ENCODE assay signal across 20 mouse cellular contexts in genomic region chr4:139334631-139335295, GRCm38 (mm10). TPM values are rescaled to one million over a fixed set of nuclear protein-coding genes. Genes with fewer than 3 reads are reported as not detected.
DNase-seq lines count a peak whose midpoint lies in the region; ATAC-seq and TF ChIP-seq lines count a peak whose summit lies in the region.
"Had no signal": no experiment of that assay in that cellular context is flagged by ENCODE, and none has a peak within 500 bp of the region (broad histone marks: within the 10 kb centered on the region; RNA-seq: fewer than 3 reads in every experiment).

No protein-coding gene starts in this region.

- H3K27me3 ChIP-seq in kidney, adult 2 months (replicated peaks; ENCODE audit: control insufficient read depth, insufficient read depth, low read length) = no peaks in the 10 kb centered on the region
- H3K27me3 ChIP-seq in kidney, embryonic 14.5 days (ENCODE audit: control insufficient read depth, insufficient read depth, low read length) = no peaks in the 10 kb centered on the region; the same call in 1 of the 2 replicates
- no peaks in the 10 kb centered on the region for H3K27me3 ChIP-seq in liver, embryonic 15.5 days

- peak; percentile 74 for DNase-seq in kidney, adult 2 months
- peak; percentile 34 to 47 for DNase-seq in kidney, postnatal 25 days
- no peak for DNase-seq in cerebellum, adult 11-12 months
- DNase-seq in left cerebral cortex, adult 8-10 months (ENCODE audit: low spot score in 2 of 2) = no peak
- DNase-seq: B cell, adult 2 months; cerebellum, adult 18-20 months; gastrocnemius, postnatal 25 days; heart, postnatal 14 days; lung, postnatal 36 days; right cerebral cortex, postnatal 25 days had no signal

- TF ChIP-seq CTCF in kidney, adult 2 months (conservative IDR thresholded peaks at IDR 0.05; ENCODE audit: insufficient read depth, insufficient read length, low read depth, low read length) = no peak
- no peak for TF ChIP-seq CTCF in bone marrow, adult 2 months (IDR thresholded peaks at IDR 0.05; ENCODE audit: control insufficient read depth, insufficient read depth, low read length)

- 36% methylated on average over 7 of the region's 9 CpGs for WGBS in kidney, adult 2 months
- WGBS in kidney, embryonic 14.5 days = 71% methylated on average over 7 of the region's 9 CpGs
- 44% methylated on average over 9 of the region's 9 CpGs for WGBS in bone marrow, adult 2 months
- WGBS in liver, embryonic 15.5 days (ENCODE audit: insufficient replicate concordance) = 37% methylated on average over 7 of the region's 9 CpGs

- no peak overlapping the region for H3K4me3 ChIP-seq in kidney, adult 2 months (ENCODE audit: insufficient read depth, low read depth, low read length)
- H3K4me3 ChIP-seq in kidney, embryonic 14.5 days (ENCODE audit: low read length) = no peak overlapping the region
- H3K4me3 ChIP-seq in bone marrow, adult 2 months (replicated peaks; ENCODE audit: control insufficient read depth, low read depth, low read length) = no peak overlapping the region
- peak overlapping the region; percentile 62 for H3K4me3 ChIP-seq in liver, embryonic 15.5 days (replicated peaks)
- H3K4me3 ChIP-seq: embryonic facial prominence, embryonic 12.5 days; limb, embryonic 15.5 days; midbrain, embryonic 10.5 days; neural tube, embryonic 15.5 days had no signal

- H3K9ac ChIP-seq in kidney, embryonic 14.5 days (ENCODE audit: low read depth, low read length) = no peak overlapping the region
- peak overlapping the region; percentile 52 for H3K9ac ChIP-seq in liver, embryonic 15.5 days
- H3K9ac ChIP-seq: embryonic facial prominence, embryonic 12.5 days; hindbrain, embryonic 14.5 days; limb, embryonic 15.5 days; neural tube, embryonic 15.5 days had no signal

- H3K9me3 ChIP-seq in kidney, embryonic 14.5 days (ENCODE audit: control insufficient read depth, low read length) = no peaks in the 10 kb centered on the region
- no peaks in the 10 kb centered on the region for H3K9me3 ChIP-seq in liver, embryonic 15.5 days (replicated peaks)
- H3K9me3 ChIP-seq: embryonic facial prominence, embryonic 12.5 days; limb, embryonic 15.5 days; midbrain, embryonic 10.5 days; neural tube, embryonic 15.5 days had no signal

- H3K4me1 ChIP-seq in kidney, adult 2 months (ENCODE audit: control insufficient read depth, insufficient read depth, low read length) = peaks cover 7% of the 10 kb centered on the region; the same call in 1 of the 2 replicates
- H3K4me1 ChIP-seq in kidney, embryonic 14.5 days (ENCODE audit: control insufficient read depth, insufficient read depth, low read length) = no peaks in the 10 kb centered on the region
- H3K4me1 ChIP-seq in bone marrow, adult 2 months (ENCODE audit: control insufficient read depth, insufficient read depth, low read length) = no peaks in the 10 kb centered on the region
- peaks cover 60% of the 10 kb centered on the region for H3K4me1 ChIP-seq in liver, embryonic 15.5 days (replicated peaks)
- H3K4me1 ChIP-seq: neural tube, embryonic 15.5 days had no signal

- H3K27ac ChIP-seq in kidney, adult 2 months (ENCODE audit: insufficient read depth, low read depth, low read length) = peak overlapping the region; percentile 94
- no peak overlapping the region for H3K27ac ChIP-seq in kidney, embryonic 14.5 days (ENCODE audit: low read depth, low read length)
- H3K27ac ChIP-seq in bone marrow, adult 2 months (ENCODE audit: control insufficient read depth, insufficient read depth, low read depth, low read length, poor library complexity) = peak overlapping the region; percentile 56; the same call in 1 of the 2 replicates
- peak overlapping the region; percentile 99 for H3K27ac ChIP-seq in liver, embryonic 15.5 days (replicated peaks)
- H3K27ac ChIP-seq: embryonic facial prominence, embryonic 12.5 days; hindbrain, embryonic 14.5 days; limb, embryonic 15.5 days; midbrain, embryonic 10.5 days; neural tube, embryonic 15.5 days; stomach, postnatal 0 days had no signal

- no peaks in the 10 kb centered on the region for H3K36me3 ChIP-seq in kidney, adult 2 months (ENCODE audit: control insufficient read depth, insufficient read depth, low read length)
- no peaks in the 10 kb centered on the region for H3K36me3 ChIP-seq in kidney, embryonic 14.5 days (ENCODE audit: control insufficient read depth, insufficient read depth, low read length)
- H3K36me3 ChIP-seq in liver, embryonic 15.5 days (replicated peaks) = no peaks in the 10 kb centered on the region
- H3K36me3 ChIP-seq: embryonic facial prominence, embryonic 12.5 days; limb, embryonic 15.5 days; midbrain, embryonic 10.5 days; neural tube, embryonic 15.5 days had no signal

- H3K4me2 ChIP-seq in kidney, embryonic 14.5 days (replicated peaks; ENCODE audit: low read depth, low read length) = no peak overlapping the region
- H3K4me2 ChIP-seq in liver, embryonic 15.5 days = peak overlapping the region; percentile 80
- H3K4me2 ChIP-seq: embryonic facial prominence, embryonic 12.5 days; hindbrain, embryonic 14.5 days; limb, embryonic 15.5 days; neural tube, embryonic 15.5 days had no signal

- TF ChIP-seq POLR2A in kidney, adult 2 months (IDR thresholded peaks at IDR 0.05; ENCODE audit: low read depth, low read length) = no peak
- no peak for TF ChIP-seq POLR2A in bone marrow, adult 2 months (IDR thresholded peaks at IDR 0.05; ENCODE audit: borderline replicate concordance, control insufficient read depth, low read depth, low read length)

- ATAC-seq in kidney, embryonic 14.5 days (ENCODE audit: low FRiP score, low TSS enrichment) = no peak
- no peak for ATAC-seq in liver, embryonic 15.5 days (ENCODE audit: insufficient read depth)
- ATAC-seq in cerebellum, adult (ENCODE audit: insufficient number of reproducible peaks, low FRiP score, low TSS enrichment) = no peak

RNA-seq across cellular contexts. Expression of gene Mrto4, which starts 17.6 kb away (rescaled TPM):
- polyA plus RNA-seq in kidney, adult 2 months (2012; rRNA removed) = 16.3 and 21.2 TPM in 2 replicates
- 134 and 143 TPM in 2 replicates for polyA plus RNA-seq in kidney, embryonic 14.5 days (2014; fragmentation: Nextera tagmentation; extraction: Ambion mirVana)
- polyA plus RNA-seq in bone marrow, adult 2 months (2011; ENCODE audit: insufficient read depth, insufficient read length, low replicate concordance, missing spikeins) = 64.0 and 64.4 TPM in 2 replicates
- 78.7 and 83.7 TPM in 2 replicates for polyA plus RNA-seq in liver, embryonic 15.5 days (2015; fragmentation: Nextera tagmentation; extraction: Ambion mirVana)
- 10 to 100 TPM; 43.2 to 54.3 (median 49.8) TPM for total RNA-seq in left cerebral cortex, adult 8-10 months (2022)

RNA-seq across cellular contexts. Expression of gene Emc1, which starts 17.6 kb away (rescaled TPM):
- polyA plus RNA-seq in kidney, adult 2 months (2012; rRNA removed) = 29.2 and 31.4 TPM in 2 replicates
- polyA plus RNA-seq in kidney, embryonic 14.5 days (2014; fragmentation: Nextera tagmentation; extraction: Ambion mirVana) = 13.1 and 25.8 TPM in 2 replicates
- 15.4 and 18.7 TPM in 2 replicates for polyA plus RNA-seq in bone marrow, adult 2 months (2011; ENCODE audit: insufficient read depth, insufficient read length, low replicate concordance, missing spikeins)
- polyA plus RNA-seq in liver, embryonic 15.5 days (2015; fragmentation: Nextera tagmentation; extraction: Ambion mirVana) = 13.5 and 13.9 TPM in 2 replicates
- total RNA-seq in left cerebral cortex, adult 8-10 months (2022) = 10 to 100 TPM; 89.4 to 92.6 (median 91.1) TPM

RNA-seq across cellular contexts. Expression of gene Ubr4, which starts 17.6 kb away (rescaled TPM):
- polyA plus RNA-seq in kidney, adult 2 months (2012; rRNA removed) = 129 and 168 TPM in 2 replicates
- 69.0 and 88.6 TPM in 2 replicates for polyA plus RNA-seq in kidney, embryonic 14.5 days (2014; fragmentation: Nextera tagmentation; extraction: Ambion mirVana)
- polyA plus RNA-seq in bone marrow, adult 2 months (2011; ENCODE audit: insufficient read depth, insufficient read length, low replicate concordance, missing spikeins) = 31.7 and 52.8 TPM in 2 replicates
- 39.5 and 49.1 TPM in 2 replicates for polyA plus RNA-seq in liver, embryonic 15.5 days (2015; fragmentation: Nextera tagmentation; extraction: Ambion mirVana)
- total RNA-seq in left cerebral cortex, adult 8-10 months (2022) = 100 to 1,000 TPM; 149 to 211 (median 162) TPM

RNA-seq across cellular contexts. Expression of gene Akr7a5, which starts 24.2 kb away (rescaled TPM):
- 245 and 280 TPM in 2 replicates for polyA plus RNA-seq in kidney, adult 2 months (2012; rRNA removed)
- 139 and 141 TPM in 2 replicates for polyA plus RNA-seq in kidney, embryonic 14.5 days (2014; fragmentation: Nextera tagmentation; extraction: Ambion mirVana)
- polyA plus RNA-seq in bone marrow, adult 2 months (2011; ENCODE audit: insufficient read depth, insufficient read length, low replicate concordance, missing spikeins) = 10.9 and 12.1 TPM in 2 replicates
- polyA plus RNA-seq in liver, embryonic 15.5 days (2015; fragmentation: Nextera tagmentation; extraction: Ambion mirVana) = 48.3 and 57.1 TPM in 2 replicates
- 10 to 100 TPM; 20.4 to 29.5 (median 26.9) TPM for total RNA-seq in left cerebral cortex, adult 8-10 months (2022)

RNA-seq across cellular contexts. Expression of gene Pqlc2, which starts 24.3 kb away (rescaled TPM):
- polyA plus RNA-seq in kidney, adult 2 months (2012; rRNA removed) = 63.3 and 71.7 TPM in 2 replicates
- 10.4 and 13.3 TPM in 2 replicates for polyA plus RNA-seq in kidney, embryonic 14.5 days (2014; fragmentation: Nextera tagmentation; extraction: Ambion mirVana)
- polyA plus RNA-seq in bone marrow, adult 2 months (2011; ENCODE audit: insufficient read depth, insufficient read length, low replicate concordance, missing spikeins) = 6.4 and 12.2 TPM in 2 replicates
- polyA plus RNA-seq in liver, embryonic 15.5 days (2015; fragmentation: Nextera tagmentation; extraction: Ambion mirVana) = 12.7 and 15.2 TPM in 2 replicates
- 10 to 100 TPM; 12.3 to 18.9 (median 14.4) TPM for total RNA-seq in left cerebral cortex, adult 8-10 months (2022)

Comparison
In these comparisons a context has a peak if more than half of its experiments do, and no peak if none do; other contexts are left out.
1. DNase-seq: peak in kidney, adult 2 months (single experiment) and kidney, postnatal 25 days (2 of 2); none in cerebellum, adult 11-12 months (single experiment) and left cerebral cortex, adult 8-10 months (0 of 2).